Mouse (Mus musculus) inflammation-experienced regulatory T-cells, adult 6 months (primary cell): ENCODE results near the gene Pias3. TPM values are rescaled to one million over a fixed set of nuclear protein-coding genes. Genes with fewer than 3 reads are reported as not detected.
"Not testable (repeated sequence)": the region's sequence is repeated elsewhere in the genome, so short reads cannot be mapped to it uniquely, and the experiment has no call there.

Experiments used
- ATAC-seq: one replicate; pipeline ENCODE4 v1.8.0; 2017
- polyA plus RNA-seq, 3 experiments: library from polyadenylated mRNA; unstranded; fragments of 100-300 nt; shearing (Covaris generic); gene quantifications; one replicate each; pipeline ENCODE4 v1.2.1; 2017

Pias3 gene
- polyA plus RNA-seq: 10 to 100 TPM; 34.3 to 65.5 (median 46.6) TPM

DNA sequence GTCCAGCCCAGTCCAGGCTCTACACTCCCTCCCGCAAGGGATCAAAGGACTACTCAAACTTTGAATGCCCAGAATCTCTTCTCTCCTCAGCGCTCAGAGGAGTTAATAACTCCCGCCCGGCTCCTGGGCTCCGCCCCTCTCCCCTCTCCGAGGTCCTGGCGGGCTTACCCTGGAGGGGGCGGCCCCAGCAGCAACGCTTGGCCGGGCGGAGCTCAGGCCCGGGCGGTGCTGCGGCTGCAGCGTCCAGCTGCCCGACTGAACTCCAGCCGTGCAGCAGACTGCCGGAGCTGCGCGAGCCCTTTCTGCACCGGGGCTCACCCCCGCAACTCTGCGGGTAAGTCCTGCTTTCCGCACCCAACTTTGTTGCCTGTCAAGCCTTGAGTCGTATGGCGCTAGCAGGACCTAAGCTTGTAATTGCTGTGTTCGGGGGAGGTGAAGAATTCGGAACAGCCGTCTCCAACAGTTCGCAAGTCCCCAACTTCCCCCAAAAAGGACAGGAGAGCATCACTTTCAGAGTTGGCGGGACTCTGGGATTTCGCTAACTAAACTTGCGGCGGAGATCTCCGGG is at the start of gene Pias3:
TSS of gene Pias3 (plus strand) at position 187 of the 568 bp plus-strand sequence.
- ATAC-seq: peak; percentile 64

DNA sequence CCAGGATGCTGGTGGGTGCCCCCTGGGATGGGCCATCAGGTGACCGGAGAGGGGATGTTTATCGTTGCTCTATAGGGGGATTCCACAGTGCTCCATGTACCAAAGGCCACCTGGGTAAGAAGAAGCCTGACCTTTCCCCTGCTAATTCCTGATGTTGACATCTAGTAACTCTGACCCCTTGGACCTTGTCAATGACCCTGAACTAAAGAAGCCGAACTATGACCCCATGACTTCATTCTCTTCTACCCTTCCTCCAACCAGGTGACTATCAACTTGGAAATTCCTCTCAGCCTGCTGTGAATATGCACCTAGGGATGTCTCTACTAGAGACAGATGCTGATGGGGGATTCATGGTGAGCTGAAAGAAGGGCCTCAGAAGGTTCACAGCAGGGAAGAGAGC is 48.8 kb upstream of the Pias3 start:
- ATAC-seq: no peak

- ATAC-seq: no peak
Observed at GRCm38 (mm10) chr3:96660901-96661300, 35.3 kb upstream of the Pias3 start.

- no peak for ATAC-seq
Observed at GRCm38 (mm10) chr3:96662731-96663316, 33.4 kb upstream of the Pias3 start.

GRCm38 (mm10) chr3:96663432-96664239 is 32.5 kb upstream of the Pias3 start:
- ATAC-seq: peak; percentile 60

GRCm38 (mm10) chr3:96665732-96666363 is 30.3 kb upstream of the Pias3 start:
- ATAC-seq: not testable (repeated sequence)

DNA sequence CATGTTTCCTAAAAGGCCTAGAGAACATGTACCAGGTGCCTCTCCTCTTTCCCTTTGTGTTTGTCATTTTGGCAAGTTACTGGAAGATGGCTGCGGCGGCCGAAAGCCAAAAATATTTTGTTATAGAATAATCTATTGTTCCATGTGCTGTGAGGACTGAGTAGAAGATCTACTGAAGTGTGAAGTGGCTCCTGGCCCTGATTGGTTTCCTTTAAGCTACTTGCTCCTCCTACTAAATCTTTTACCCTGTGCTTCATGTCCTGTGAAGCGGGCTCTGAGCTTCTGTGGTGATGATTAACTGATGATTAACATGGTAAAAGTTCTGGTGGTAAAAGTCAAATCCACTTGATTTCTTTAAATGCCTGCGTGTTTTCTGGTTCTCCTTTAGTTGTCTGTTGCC is 29.3 kb upstream of the Pias3 start:
- ATAC-seq: no peak

DNA sequence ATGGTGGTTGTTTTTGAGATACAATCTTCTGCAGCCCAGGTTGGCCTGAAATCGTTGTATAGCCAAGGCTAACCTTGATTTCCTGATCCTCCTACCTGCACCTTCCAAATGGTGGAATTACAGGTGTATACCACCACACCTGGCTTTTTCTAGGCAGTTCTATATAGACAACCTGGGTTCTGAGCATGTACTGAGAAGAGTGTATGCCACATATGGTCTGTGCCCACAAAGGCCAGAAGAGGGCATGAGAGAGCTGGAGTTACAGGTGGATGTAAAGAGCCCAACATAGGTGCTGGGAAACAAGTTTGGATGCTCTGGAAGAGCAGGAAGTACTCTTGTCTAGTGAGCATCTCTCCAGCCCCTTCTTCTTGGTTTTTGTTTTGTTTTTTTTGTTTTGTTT is 28.9 kb upstream of the Pias3 start:
- no peak for ATAC-seq

GRCm38 (mm10) chr3:96668424-96669067 is 27.6 kb upstream of the Pias3 start:
- ATAC-seq: no peak

GRCm38 (mm10) chr3:96669727-96670468 is 26.3 kb upstream of the Pias3 start, which contains the start of gene Ankrd35:
Gene Ankrd35 (plus strand): TSS chr3:96670131.
- ATAC-seq: peak; percentile 94

DNA sequence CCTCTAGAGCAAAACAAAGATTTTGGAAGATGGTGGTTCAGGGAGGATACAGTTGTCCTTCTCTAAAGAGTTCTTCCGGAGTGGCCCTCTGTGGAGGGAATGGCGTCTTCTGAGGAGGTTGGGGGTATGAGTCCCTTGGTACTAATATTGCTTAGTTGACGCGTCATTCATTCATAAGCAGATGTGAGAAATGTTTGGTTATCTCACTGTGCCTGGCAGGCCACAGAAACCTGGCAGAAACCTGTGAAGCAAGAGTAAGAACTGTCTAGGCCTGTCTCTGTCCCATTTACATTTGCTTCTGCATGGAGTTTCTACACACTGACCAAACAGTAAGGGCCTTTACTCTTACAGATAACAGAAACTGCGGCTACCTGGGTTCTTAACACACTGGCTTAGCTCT is 24.7 kb upstream of the Pias3 start:
- ATAC-seq: no peak

DNA sequence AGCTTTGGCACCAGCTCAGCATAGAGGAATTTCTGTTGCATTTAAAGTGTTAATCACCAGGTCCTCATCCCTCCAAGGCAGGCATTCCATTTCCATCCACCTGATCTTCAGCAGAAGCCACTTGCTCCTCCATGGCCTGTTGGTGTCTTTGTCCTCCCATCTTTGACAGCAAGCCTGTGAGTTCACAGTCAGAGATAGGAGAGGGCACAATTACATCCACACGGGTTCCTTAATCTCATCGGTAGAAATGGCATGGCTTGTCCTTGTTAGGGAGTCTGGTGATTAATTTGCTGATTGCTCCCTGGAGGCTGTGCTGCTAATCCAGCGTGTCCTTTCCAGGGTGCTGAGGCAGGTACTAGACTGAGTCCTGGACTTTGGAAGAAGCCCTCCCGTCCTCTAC is 22.7 kb upstream of the Pias3 start:
- ATAC-seq: no peak

- ATAC-seq: no peak
Observed at GRCm38 (mm10) chr3:96674442-96674841, 21.7 kb upstream of the Pias3 start.

GRCm38 (mm10) chr3:96675171-96675570 is 21.0 kb upstream of the Pias3 start:
- ATAC-seq: peak; percentile 85

DNA sequence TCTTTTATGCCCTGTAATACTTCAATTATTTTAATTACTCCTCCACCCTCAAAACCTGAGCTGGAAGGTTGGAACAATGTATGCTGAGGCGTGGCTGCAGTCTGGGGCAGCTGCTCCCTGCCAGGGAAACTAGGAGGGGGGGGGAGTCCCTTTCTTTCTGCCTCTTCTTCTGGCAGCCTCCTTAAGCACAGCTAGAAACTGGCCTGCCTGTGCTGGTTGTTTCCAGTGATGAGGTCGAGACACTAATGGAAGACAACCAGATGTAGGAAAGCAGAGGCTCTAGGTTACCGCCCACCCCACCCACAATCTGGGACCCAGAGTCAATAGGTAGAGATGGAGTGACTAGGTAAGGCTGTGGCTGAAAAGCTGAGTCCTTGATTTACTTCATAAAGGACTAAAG is 20.5 kb upstream of the Pias3 start:
- ATAC-seq: no peak

- no peak for ATAC-seq
Observed at GRCm38 (mm10) chr3:96678456-96678855, 17.7 kb upstream of the Pias3 start.

- ATAC-seq: no peak
Observed at GRCm38 (mm10) chr3:96679159-96679674, 17.0 kb upstream of the Pias3 start.

GRCm38 (mm10) chr3:96680269-96680956 is 15.8 kb upstream of the Pias3 start:
- ATAC-seq: no peak

GRCm38 (mm10) chr3:96683496-96683895 is 12.7 kb upstream of the Pias3 start:
- no peak for ATAC-seq

DNA sequence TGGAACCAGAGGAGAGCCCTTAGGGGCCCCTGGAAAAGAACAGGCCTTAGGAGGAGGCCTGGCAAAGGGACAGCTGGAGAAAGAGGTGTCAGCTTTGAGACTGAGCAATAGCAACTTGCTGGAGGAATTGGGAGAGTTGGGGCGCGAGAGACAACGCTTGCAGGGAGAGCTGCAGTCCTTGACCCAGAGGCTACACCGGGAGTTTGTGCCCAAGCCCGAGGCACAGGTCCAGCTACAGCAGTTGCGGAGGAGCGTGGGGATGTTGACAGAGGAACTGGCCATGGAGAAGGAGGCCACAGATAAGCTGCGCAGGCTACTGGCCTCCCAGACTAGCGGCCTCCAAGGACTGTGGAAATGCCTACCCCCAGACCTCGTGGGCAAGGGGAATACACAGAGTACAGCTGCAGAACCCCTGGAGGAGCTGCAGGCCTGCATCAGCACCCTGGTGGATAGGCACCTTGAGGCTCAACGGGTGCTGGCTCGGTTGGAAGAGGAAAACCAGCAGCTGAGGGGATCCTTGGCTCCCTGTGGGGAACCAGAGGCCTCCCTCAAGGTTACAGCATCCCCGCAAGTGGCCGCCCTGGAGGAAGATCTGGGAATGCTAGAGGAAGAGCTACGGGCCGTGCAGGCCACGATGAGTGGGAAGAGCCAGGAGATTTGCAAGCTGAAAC is 11.9 kb upstream of the Pias3 start:
- ATAC-seq: no peak

DNA sequence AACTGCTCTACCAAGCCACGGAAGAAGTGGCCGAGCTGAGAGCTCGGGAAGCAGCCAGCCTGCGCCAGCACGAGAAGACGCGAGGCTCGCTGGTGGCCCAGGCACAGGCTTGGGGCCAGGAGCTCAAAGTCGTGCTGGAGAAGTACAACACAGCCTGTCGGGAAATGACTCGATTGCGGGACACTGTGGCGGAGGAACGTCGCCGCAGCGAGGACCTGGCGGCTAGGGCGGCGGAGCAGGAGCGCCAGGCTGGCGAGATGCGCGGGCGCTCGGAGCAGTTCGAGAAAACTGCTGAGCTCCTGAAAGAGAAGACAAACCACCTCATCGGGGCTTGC is 11.4 kb upstream of the Pias3 start:
- no peak for ATAC-seq
